Mouse (Mus musculus): ENCODE data around the gene Rsph6a.

The Rsph6a gene

GRCm38 (mm10) chr7:19078732-19079131 lies 24.2 kb downstream of the Rsph6a start:
- DNase-seq (ENCODE audit: low spot score) = no peak

- no peak for DNase-seq (ENCODE audit: low spot score)
Observed at GRCm38 (mm10) chr7:19080451-19080950, 26.0 kb downstream of the Rsph6a start.

GRCm38 (mm10) chr7:19082171-19082570 lies 27.7 kb downstream of the Rsph6a start:
- no peak for DNase-seq (ENCODE audit: low spot score)

GRCm38 (mm10) chr7:19083096-19083495 lies 28.6 kb downstream of the Rsph6a start:
- DNase-seq (ENCODE audit: low spot score) = no peak

- DNase-seq (ENCODE audit: low spot score) = no peak
Observed at GRCm38 (mm10) chr7:19083701-19084100, 29.2 kb downstream of the Rsph6a start, which contains the start of gene Dmpk. Gene Dmpk, plus strand, starts transcription at chr7:19083849.

- no peak for DNase-seq (ENCODE audit: low spot score)
Observed at GRCm38 (mm10) chr7:19084277-19084771, 29.8 kb downstream of the Rsph6a start.

- no peak for DNase-seq (ENCODE audit: low spot score)
Observed at GRCm38 (mm10) chr7:19084921-19085473, 30.5 kb downstream of the Rsph6a start.

GRCm38 (mm10) chr7:19085495-19085894 lies 31.0 kb downstream of the Rsph6a start:
- no peak for DNase-seq (ENCODE audit: low spot score)

GRCm38 (mm10) chr7:19086042-19086441 lies 31.6 kb downstream of the Rsph6a start:
- peak; percentile 59 for DNase-seq (ENCODE audit: low spot score)

GRCm38 (mm10) chr7:19086760-19087159 lies 32.3 kb downstream of the Rsph6a start:
- DNase-seq (ENCODE audit: low spot score) = no peak

GRCm38 (mm10) chr7:19088813-19089212 lies 34.3 kb downstream of the Rsph6a start:
- DNase-seq (ENCODE audit: low spot score) = peak; percentile 64

DNA sequence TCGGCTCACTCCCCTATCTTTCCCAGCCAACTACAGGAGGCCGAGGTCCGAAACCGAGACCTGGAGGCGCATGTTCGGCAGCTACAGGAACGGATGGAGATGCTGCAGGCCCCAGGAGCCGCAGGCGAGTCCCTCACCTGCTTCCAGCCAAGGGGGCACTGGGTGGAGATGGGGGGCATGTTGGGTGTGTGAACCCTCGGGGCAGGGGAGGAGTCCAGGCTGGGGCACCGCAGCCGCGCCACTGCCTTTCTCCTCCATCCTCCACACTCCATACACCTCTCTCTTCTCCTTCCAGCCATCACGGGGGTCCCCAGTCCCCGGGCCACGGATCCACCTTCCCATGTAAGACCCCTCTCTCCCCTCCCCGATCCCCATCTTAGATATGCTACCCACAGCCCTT lies 37.4 kb downstream of the Rsph6a start:
- DNase-seq (ENCODE audit: low spot score) = no peak

DNA sequence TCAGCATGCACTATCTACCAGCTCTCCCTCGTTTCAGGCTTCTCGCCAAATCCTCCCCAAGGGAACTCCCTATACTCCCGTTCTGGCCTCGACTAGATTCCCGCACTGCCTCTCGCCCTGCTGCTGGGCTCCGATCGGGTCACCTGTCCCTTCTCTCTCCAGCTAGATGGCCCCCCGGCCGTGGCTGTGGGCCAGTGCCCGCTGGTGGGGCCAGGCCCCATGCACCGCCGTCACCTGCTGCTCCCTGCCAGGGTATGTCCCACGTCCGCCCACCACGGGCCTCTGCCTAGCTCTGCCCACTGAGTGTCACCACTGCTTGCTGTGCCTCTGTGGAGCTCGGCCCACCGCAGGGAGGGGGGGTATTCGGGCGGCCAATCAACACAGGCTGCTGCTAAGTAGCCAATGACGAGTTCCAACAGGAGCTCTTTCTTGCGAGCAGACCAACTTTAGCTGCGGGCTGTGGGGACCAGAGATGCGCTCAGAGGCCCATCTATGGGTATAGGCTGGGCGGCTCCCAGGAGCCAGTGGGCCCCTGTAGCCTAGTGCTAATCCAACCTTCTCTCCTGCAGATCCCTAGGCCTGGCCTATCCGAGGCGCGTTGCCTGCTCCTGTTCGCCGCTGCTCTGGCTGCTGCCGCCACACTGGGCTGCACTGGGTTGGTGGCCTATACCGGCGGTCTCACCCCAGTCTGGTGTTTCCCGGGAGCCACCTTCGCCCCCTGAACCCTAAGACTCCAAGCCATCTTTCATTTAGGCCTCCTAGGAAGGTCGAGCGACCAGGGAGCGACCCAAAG lies 38.1 kb downstream of the Rsph6a start:
- no peak for DNase-seq (ENCODE audit: low spot score)

DNA sequence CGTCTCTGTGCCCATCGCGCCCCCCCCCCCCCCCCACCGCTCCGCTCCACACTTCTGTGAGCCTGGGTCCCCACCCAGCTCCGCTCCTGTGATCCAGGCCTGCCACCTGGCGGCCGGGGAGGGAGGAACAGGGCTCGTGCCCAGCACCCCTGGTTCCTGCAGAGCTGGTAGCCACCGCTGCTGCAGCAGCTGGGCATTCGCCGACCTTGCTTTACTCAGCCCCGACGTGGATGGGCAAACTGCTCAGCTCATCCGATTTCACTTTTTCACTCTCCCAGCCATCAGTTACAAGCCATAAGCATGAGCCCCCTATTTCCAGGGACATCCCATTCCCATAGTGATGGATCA lies 38.7 kb downstream of the Rsph6a start:
- peak; percentile 76 for DNase-seq (ENCODE audit: low spot score)

- DNase-seq (ENCODE audit: low spot score) = peak; percentile 72
Observed at GRCm38 (mm10) chr7:19093537-19094385, 39.3 kb downstream of the Rsph6a start.

DNA sequence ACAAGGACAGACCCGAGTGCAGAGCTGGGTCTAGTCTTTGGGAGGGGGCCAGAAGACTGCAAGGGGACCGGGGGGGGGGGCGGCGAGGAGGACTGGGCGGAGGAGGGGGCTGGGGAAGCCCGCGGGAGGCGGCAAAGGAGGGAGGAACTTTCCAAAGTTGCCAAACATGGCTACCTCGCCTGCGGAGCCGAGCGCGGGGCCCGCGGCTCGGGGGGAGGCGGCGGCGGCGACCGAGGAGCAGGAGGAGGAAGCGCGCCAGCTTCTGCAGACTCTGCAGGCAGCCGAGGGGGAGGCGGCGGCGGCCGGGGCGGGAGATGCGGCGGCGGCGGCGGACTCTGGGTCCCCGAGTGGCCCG lies 40.0 kb downstream of the Rsph6a start, which contains the start of gene Six5:
Gene Six5, plus strand, starts transcription at position 124 of the 355 bp plus-strand sequence.
- no peak for DNase-seq (ENCODE audit: low spot score)

GRCm38 (mm10) chr7:19094826-19095750 lies 40.6 kb downstream of the Rsph6a start:
- no peak for DNase-seq (ENCODE audit: low spot score)

DNA sequence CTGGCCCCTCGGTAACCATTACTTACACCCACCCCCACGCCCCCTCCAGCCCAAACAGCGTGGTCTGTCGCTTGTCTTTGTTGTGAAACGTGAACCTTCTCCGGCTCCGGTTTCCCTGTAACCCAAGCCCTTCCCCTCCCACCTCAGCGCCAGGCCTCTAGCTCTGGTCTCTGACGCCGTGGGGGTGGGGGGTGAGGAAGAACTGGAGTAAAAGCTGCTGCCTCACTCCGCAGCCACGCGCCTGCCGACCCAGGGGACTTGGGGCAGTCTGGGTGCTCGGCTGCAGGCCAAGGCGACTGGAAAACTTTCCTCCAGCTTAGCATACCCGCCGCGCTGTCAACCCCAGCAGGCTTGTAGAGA lies 41.2 kb downstream of the Rsph6a start:
- DNase-seq (ENCODE audit: low spot score) = no peak

- no peak for DNase-seq (ENCODE audit: low spot score)
Observed at GRCm38 (mm10) chr7:19096421-19096976, 42.0 kb downstream of the Rsph6a start.

- no peak for DNase-seq (ENCODE audit: low spot score)
Observed at GRCm38 (mm10) chr7:19097217-19097616, 42.7 kb downstream of the Rsph6a start.

DNA sequence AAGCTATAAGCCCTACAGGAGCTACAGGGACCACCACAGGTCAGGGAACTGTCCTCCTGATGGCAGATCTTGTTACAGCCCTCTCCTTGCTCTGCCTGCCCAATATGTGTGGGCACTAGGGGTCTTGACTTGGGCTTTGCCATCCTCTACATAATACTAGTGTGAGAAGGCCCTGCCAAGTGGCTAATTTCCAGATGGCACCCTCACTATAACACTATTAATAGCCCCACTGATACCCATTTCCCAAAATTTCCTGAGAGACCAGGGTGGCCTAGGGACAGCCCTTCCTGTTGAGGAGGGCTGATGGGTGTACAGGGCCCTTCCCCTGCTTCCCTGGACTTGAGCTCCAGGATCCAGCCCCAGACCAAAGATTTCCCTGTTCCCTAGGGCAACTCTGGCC lies 43.4 kb downstream of the Rsph6a start:
- no peak for DNase-seq (ENCODE audit: low spot score)

All from spleen, adult 12 weeks (tissue).